Mouse (Mus musculus): Measurements from ENCODE around the gene Masp1.

Masp1 gene
- long read RNA-seq, experiment 1, transcript Masp1-203 (11 exons, 3,786 nt) = major isoform, 14 of 28 reads
- long read RNA-seq, experiment 1, partial matches to known transcripts = 1 of 28 reads
- long read RNA-seq, experiment 1, other reads (novel, unspliced or antisense) = 10 of 28 reads
- long read RNA-seq, experiment 2, partial matches to known transcripts = 2 of 7 reads
- long read RNA-seq, experiment 2, other reads (novel, unspliced or antisense) = 2 of 7 reads

GRCm38 (mm10) chr16:23520235-23520871 lies at the start of gene Masp1, which contains the start of gene Rtp4:
Masp1 (minus strand) TSS chr16:23520815.
Rtp4 (plus strand) TSS chr16:23520291.
- intact Hi-C loops (cut with DNase I) = no loop called here

- intact Hi-C loops (cut with DNase I) = no loop called here
These were observed 47.8 kb upstream of the Masp1 start for GRCm38 (mm10) chr16:23568369-23568958.

GRCm38 (mm10) chr16:23557669-23558068 lies 37.1 kb upstream of the Masp1 start:
- intact Hi-C loops (cut with DNase I) = no loop called here

GRCm38 (mm10) chr16:23557195-23557594 lies 36.6 kb upstream of the Masp1 start:
- intact Hi-C loops (cut with DNase I) = no loop called here

GRCm38 (mm10) chr16:23554673-23555072 lies 34.1 kb upstream of the Masp1 start:
- intact Hi-C loops (cut with DNase I) = no loop called here

- intact Hi-C loops (cut with DNase I) = loop anchor here (1.0 to 2.0 kb wide), 2 partner anchors 348 to 402 kb away; no protein-coding TSS in a partner anchor
These were observed 30.5 kb upstream of the Masp1 start for GRCm38 (mm10) chr16:23550981-23551582.

GRCm38 (mm10) chr16:23550346-23550980 lies 29.8 kb upstream of the Masp1 start:
- intact Hi-C loops (cut with DNase I) = loop anchor here (1.0 to 2.0 kb wide), 2 partner anchors 349 to 402 kb away; no protein-coding TSS in a partner anchor

- intact Hi-C loops (cut with DNase I) = loop anchor here (2.0 to 5.0 kb wide), 2 partner anchors 93 to 170 kb away; no protein-coding TSS in a partner anchor
These were observed 27.2 kb upstream of the Masp1 start for GRCm38 (mm10) chr16:23547783-23548182.

GRCm38 (mm10) chr16:23544361-23544760 lies 23.7 kb upstream of the Masp1 start:
- intact Hi-C loops (cut with DNase I) = no loop called here

- intact Hi-C loops (cut with DNase I) = no loop called here
These were observed 22.3 kb upstream of the Masp1 start for GRCm38 (mm10) chr16:23542866-23543265.

- intact Hi-C loops (cut with DNase I) = no loop called here
These were observed 20.4 kb upstream of the Masp1 start for GRCm38 (mm10) chr16:23541046-23541445.

GRCm38 (mm10) chr16:23533707-23534106 lies 13.1 kb upstream of the Masp1 start:
- intact Hi-C loops (cut with DNase I) = no loop called here

- intact Hi-C loops (cut with DNase I) = no loop called here
These were observed 8.6 kb upstream of the Masp1 start for GRCm38 (mm10) chr16:23529186-23529585.

GRCm38 (mm10) chr16:23522081-23522480 lies 1.5 kb upstream of the Masp1 start:
- intact Hi-C loops (cut with DNase I) = no loop called here

GRCm38 (mm10) chr16:23521092-23521491 lies 477 bp upstream of the Masp1 start:
- intact Hi-C loops (cut with DNase I) = no loop called here

GRCm38 (mm10) chr16:23519771-23520170 lies 844 bp downstream of the Masp1 start:
- intact Hi-C loops (cut with DNase I) = loop anchor here (5.0 kb wide), 1 partner anchor 47 kb away; no protein-coding TSS in a partner anchor

- intact Hi-C loops (cut with DNase I) = loop anchor here (5.0 kb wide), 1 partner anchor 46 kb away; no protein-coding TSS in a partner anchor
These were observed 1.8 kb downstream of the Masp1 start for GRCm38 (mm10) chr16:23518567-23519369.

GRCm38 (mm10) chr16:23517754-23518566 lies 2.7 kb downstream of the Masp1 start:
- intact Hi-C loops (cut with DNase I) = loop anchor here (5.0 kb wide), 1 partner anchor 46 kb away; no protein-coding TSS in a partner anchor

GRCm38 (mm10) chr16:23517230-23517629 lies 3.4 kb downstream of the Masp1 start:
- intact Hi-C loops (cut with DNase I) = loop anchor here (5.0 kb wide), 1 partner anchor 45 kb away; no protein-coding TSS in a partner anchor

Data from adrenal gland (tissue).